Mouse (Mus musculus) heart, embryonic 12.5 days (tissue): Measurements from ENCODE around the gene Kbtbd4. TPM values are rescaled to one million over a fixed set of nuclear protein-coding genes. Genes with fewer than 3 reads are reported as not detected.

ENCODE experiments used
- ATAC-seq: fragments of 200-750 bp; cut with Nextera tagmentation; 2 replicates; pipeline ENCODE4 v1.8.0; 2017; ENCODE audit warnings: moderate TSS enrichment, moderate library complexity; ENCODE audit not compliant: insufficient number of reproducible peaks, low FRiP score
- H3K27ac ChIP-seq: fragments of 300-500 bp; sonication (generic); 2 replicates; pipeline ENCODE4 v1.5.1; 2016; ENCODE audit warnings: mild to moderate bottlenecking, moderate library complexity; ENCODE audit not compliant: poor library complexity, severe bottlenecking
- H3K27me3 ChIP-seq: fragments of 300-500 bp; sonication (generic); replicated peaks from 2 replicates; pipeline ENCODE4 v1.6.1; 2016; ENCODE audit warnings: mild to moderate bottlenecking, moderate library complexity
- H3K36me3 ChIP-seq: fragments of 300-500 bp; sonication (generic); 2 replicates; pipeline ENCODE4 v1.6.1; 2016; ENCODE audit warnings: mild to moderate bottlenecking, moderate library complexity
- H3K4me1 ChIP-seq: fragments of 300-500 bp; sonication (generic); replicated peaks from 2 replicates; pipeline ENCODE4 v1.6.1; 2016; ENCODE audit warnings: mild to moderate bottlenecking
- H3K4me2 ChIP-seq: fragments of 300-500 bp; sonication (generic); 2 replicates; pipeline ENCODE4 v1.6.1; 2016; ENCODE audit warnings: mild to moderate bottlenecking, moderate library complexity
- H3K4me3 ChIP-seq: fragments of 300-500 bp; sonication (generic); 2 replicates; pipeline ENCODE4 v1.5.1; 2016; ENCODE audit warnings: mild to moderate bottlenecking
- H3K9ac ChIP-seq: fragments of 300-500 bp; sonication (generic); 2 replicates; pipeline ENCODE4 v1.6.1; 2016; ENCODE audit warnings: mild to moderate bottlenecking, moderate library complexity
- H3K9me3 ChIP-seq: fragments of 300-500 bp; sonication (generic); replicated peaks from 2 replicates; pipeline ENCODE4 v1.6.1; 2016; ENCODE audit warnings: mild to moderate bottlenecking, moderate library complexity
- WGBS: fragments of 180-500 bp; shearing (Covaris S2); methylation state at CpG from one replicate; pipeline ENCODE4 v1.1.7; 2016; 5-methylcytosine and 5-hydroxymethylcytosine counted together
- polyA plus RNA-seq: library from polyadenylated mRNA; unstranded; fragments of >200 nt; fragmentation: Nextera tagmentation; extraction: Ambion mirVana; gene quantifications from 2 replicates; pipeline ENCODE4 v1.2.1, GENCODE M21; 2016

The Kbtbd4 gene
- polyA plus RNA-seq, 1 experiment from 2014 or later, result 27.3 TPM

GRCm38 (mm10) chr2:90906721-90907120 lies 2.2 kb downstream of the Kbtbd4 start:
- H3K4me1 ChIP-seq, result peaks cover 25% of the 10 kb centered on the region
- H3K4me3 ChIP-seq, result no peak overlapping the region
- H3K9me3 ChIP-seq, result no peaks in the 10 kb centered on the region
- H3K4me2 ChIP-seq, result no peak overlapping the region
- no peaks in the 10 kb centered on the region for H3K27me3 ChIP-seq
- no peak overlapping the region for H3K27ac ChIP-seq
- H3K9ac ChIP-seq, result no peak overlapping the region
- H3K36me3 ChIP-seq, result peaks cover 63% of the 10 kb centered on the region
- WGBS, result 96% methylated on average over 2 of the region's 2 CpGs
- no peak for ATAC-seq

- Histone ChIP-seq H3K36me3 (peaks cover 82% of the 10 kb centered on the region), H3K9me3 (no peaks in the 10 kb centered on the region), H3K9ac (no peak overlapping the region), H3K27me3 (no peaks in the 10 kb centered on the region), H3K4me1 (peaks cover 23% of the 10 kb centered on the region), H3K27ac (no peak overlapping the region), H3K4me3 (no peak overlapping the region), H3K4me2 (no peak overlapping the region)
- ATAC-seq, result no peak
- WGBS, result 58% methylated on average over 1 of the region's 1 CpGs
These were observed 6.3 kb downstream of the Kbtbd4 start for GRCm38 (mm10) chr2:90910861-90911260.

GRCm38 (mm10) chr2:90911668-90912067 lies 7.1 kb downstream of the Kbtbd4 start:
- Histone ChIP-seq H3K4me3 (no peak overlapping the region), H3K27me3 (no peaks in the 10 kb centered on the region), H3K4me1 (peaks cover 27% of the 10 kb centered on the region), H3K4me2 (no peak overlapping the region), H3K27ac (no peak overlapping the region), H3K36me3 (peaks cover 78% of the 10 kb centered on the region), H3K9me3 (no peaks in the 10 kb centered on the region), H3K9ac (no peak overlapping the region)
- no peak for ATAC-seq
- WGBS, result 74% methylated on average over 1 of the region's 1 CpGs

GRCm38 (mm10) chr2:90913671-90914070 lies 9.1 kb downstream of the Kbtbd4 start:
- Histone ChIP-seq H3K4me1 (peaks cover 30% of the 10 kb centered on the region), H3K4me3 (no peak overlapping the region), H3K4me2 (no peak overlapping the region), H3K9ac (no peak overlapping the region), H3K27ac (peak overlapping the region; percentile 30; the same call in 1 of the 2 replicates), H3K36me3 (peaks cover 63% of the 10 kb centered on the region), H3K9me3 (no peaks in the 10 kb centered on the region), H3K27me3 (no peaks in the 10 kb centered on the region)
- 54% methylated on average over 2 of the region's 2 CpGs for WGBS
- ATAC-seq, result no peak

- 0 out of 2 replicates have a peak overlapping the region, but pooled peaks have one; percentile 72 for H3K4me2 ChIP-seq
- ATAC-seq, result no peak
- H3K27me3 ChIP-seq, result no peaks in the 10 kb centered on the region
- peaks cover 46% of the 10 kb centered on the region for H3K36me3 ChIP-seq
- no peak overlapping the region for H3K4me3 ChIP-seq
- 97% methylated on average over 1 of the region's 1 CpGs for WGBS
- no peak overlapping the region; the same call in 1 of the 2 replicates for H3K9ac ChIP-seq
- H3K9me3 ChIP-seq, result no peaks in the 10 kb centered on the region
- peaks cover 28% of the 10 kb centered on the region for H3K4me1 ChIP-seq
- H3K27ac ChIP-seq, result no peak overlapping the region
These were observed 11.0 kb downstream of the Kbtbd4 start for GRCm38 (mm10) chr2:90915516-90915915.

- Histone ChIP-seq H3K27ac (peak overlapping the region; percentile 94), H3K4me3 (peak overlapping the region; percentile 84), H3K4me2 (peak overlapping the region; percentile 72), H3K9me3 (no peaks in the 10 kb centered on the region), H3K9ac (peak overlapping the region; percentile 98), H3K4me1 (peaks cover 37% of the 10 kb centered on the region), H3K36me3 (peaks cover 35% of the 10 kb centered on the region), H3K27me3 (no peaks in the 10 kb centered on the region)
- 23% methylated on average over 7 of the region's 7 CpGs for WGBS
- peak; percentile 29; the same call in 1 of the 2 replicates for ATAC-seq
These were observed 12.2 kb downstream of the Kbtbd4 start for GRCm38 (mm10) chr2:90916560-90917232.

- Histone ChIP-seq H3K9ac (peak overlapping the region; percentile 98), H3K9me3 (no peaks in the 10 kb centered on the region), H3K4me2 (peak overlapping the region; percentile 72), H3K27me3 (no peaks in the 10 kb centered on the region), H3K4me1 (peaks cover 37% of the 10 kb centered on the region), H3K36me3 (peaks cover 30% of the 10 kb centered on the region), H3K27ac (peak overlapping the region; percentile 94), H3K4me3 (peak overlapping the region; percentile 84)
- under 1% methylated on average over 69 of the region's 73 CpGs for WGBS
- peak; percentile 89 for ATAC-seq
These were observed 12.9 kb downstream of the Kbtbd4 start for GRCm38 (mm10) chr2:90917233-90917998.

GRCm38 (mm10) chr2:90917999-90918698 lies 13.6 kb downstream of the Kbtbd4 start:
- peaks cover 37% of the 10 kb centered on the region for H3K4me1 ChIP-seq
- H3K27me3 ChIP-seq, result no peaks in the 10 kb centered on the region
- H3K4me2 ChIP-seq, result peak overlapping the region; percentile 72
- H3K27ac ChIP-seq, result peak overlapping the region; percentile 94
- peak overlapping the region; percentile 98 for H3K9ac ChIP-seq
- peak overlapping the region; percentile 84 for H3K4me3 ChIP-seq
- H3K36me3 ChIP-seq, result peaks cover 24% of the 10 kb centered on the region
- WGBS, result 11% methylated on average over 16 of the region's 16 CpGs
- no peaks in the 10 kb centered on the region for H3K9me3 ChIP-seq
- peak; percentile 69 for ATAC-seq

- 0 out of 2 replicates have a peak, but pooled peaks cover 5% of the 10 kb centered on the region for H3K27me3 ChIP-seq
- H3K4me3 ChIP-seq, result no peak overlapping the region
- H3K9ac ChIP-seq, result no peak overlapping the region
- H3K27ac ChIP-seq, result peak overlapping the region; percentile 26; the same call in 1 of the 2 replicates
- H3K36me3 ChIP-seq, result no peaks in the 10 kb centered on the region
- peaks cover 19% of the 10 kb centered on the region for H3K4me1 ChIP-seq
- no peaks in the 10 kb centered on the region for H3K9me3 ChIP-seq
- WGBS, result 50% methylated on average over 1 of the region's 1 CpGs
- H3K4me2 ChIP-seq, result no peak overlapping the region
- no peak for ATAC-seq
These were observed 16.6 kb downstream of the Kbtbd4 start for GRCm38 (mm10) chr2:90921178-90921577.

GRCm38 (mm10) chr2:90922636-90923035 lies 18.1 kb downstream of the Kbtbd4 start:
- Histone ChIP-seq H3K4me1 (peaks cover 14% of the 10 kb centered on the region; the same call in 1 of the 2 replicates), H3K4me2 (no peak overlapping the region), H3K36me3 (no peaks in the 10 kb centered on the region), H3K9me3 (no peaks in the 10 kb centered on the region), H3K27me3 (0 out of 2 replicates have a peak, but pooled peaks cover 5% of the 10 kb centered on the region), H3K27ac (no peak overlapping the region), H3K4me3 (no peak overlapping the region), H3K9ac (no peak overlapping the region)
- 89% methylated on average over 2 of the region's 2 CpGs for WGBS
- ATAC-seq, result no peak

- Histone ChIP-seq H3K27ac (no peak overlapping the region), H3K4me3 (no peak overlapping the region), H3K4me1 (no peaks in the 10 kb centered on the region), H3K36me3 (no peaks in the 10 kb centered on the region), H3K9me3 (no peaks in the 10 kb centered on the region), H3K27me3 (0 out of 2 replicates have a peak, but pooled peaks cover 11% of the 10 kb centered on the region), H3K4me2 (no peak overlapping the region), H3K9ac (no peak overlapping the region)
- WGBS, result 84% methylated on average over 13 of the region's 13 CpGs
- ATAC-seq, result no peak
These were observed 24.0 kb downstream of the Kbtbd4 start for GRCm38 (mm10) chr2:90928566-90928965.
